8 mouse cellular contexts compared by ENCODE assay signal in the genomic region with DNA sequence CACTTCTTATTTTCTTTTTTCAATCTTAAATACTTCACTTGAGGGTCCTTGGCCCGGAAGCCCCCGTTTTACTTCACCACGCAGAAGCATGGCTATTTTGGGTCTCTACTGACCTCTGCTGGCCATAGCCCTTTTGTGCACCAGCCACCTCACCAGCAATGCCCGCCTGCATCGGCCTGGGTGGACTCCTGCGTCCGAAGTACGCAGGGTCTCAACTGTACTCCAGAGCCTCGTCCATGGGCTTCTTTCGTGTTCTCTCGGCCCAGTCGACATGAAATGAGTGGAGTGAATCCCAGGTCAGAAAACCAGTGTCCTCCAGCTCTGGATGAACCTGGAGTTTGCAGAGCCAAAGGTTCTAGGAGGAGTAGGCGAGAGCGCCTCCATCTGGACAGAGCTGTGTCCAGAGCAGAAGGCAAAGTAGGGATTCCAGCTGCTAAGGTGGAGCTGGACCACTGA. TPM values are rescaled to one million over a fixed set of nuclear protein-coding genes. Genes with fewer than 3 reads are reported as not detected.
DNase-seq lines count a peak whose midpoint lies in the region; ATAC-seq lines count a peak whose summit lies in the region.

No protein-coding gene starts in this region.

- intact Hi-C loops in left cerebral cortex, postnatal 10 days (cut with DNase I): loop anchor here (1.0 to 10.0 kb wide), 2 partner anchors 61 to 142 kb away; a partner anchor contains a TSS

- peak; percentile 50 for ATAC-seq in inflammation-experienced regulatory T-cells, adult 6 months
- ATAC-seq in megakaryocyte progenitor cell, adult 5-6 weeks (replicated peaks; ENCODE audit: poor library complexity): peak; percentile 97

- DNase-seq in adrenal gland, adult (ENCODE audit: inconsistent age in 2 of 2, low spot score in 1 of 2): peak; percentile 85 to 95
- DNase-seq in embryo, embryonic 10.5 days (ENCODE audit: low spot score): peak; percentile 91
- DNase-seq in gastrocnemius, postnatal 25 days: peak; percentile 48
- DNase-seq in left cerebral cortex, postnatal 10 days (ENCODE audit: extremely low spot score in 1 of 2, low spot score in 2 of 2): peak; percentile 61 to 71
- DNase-seq in right cerebral cortex, postnatal 10 days (ENCODE audit: low spot score in 2 of 2): peak; percentile 64 to 80
- peak; percentile 75 for DNase-seq in yolk sac, embryonic 10.5 days (ENCODE audit: low spot score)

RNA-seq across cellular contexts. Expression of a gene that starts 14.9 kb away (rescaled TPM):
- total RNA-seq in gastrocnemius, postnatal 25 days (2021): under 1 TPM; 0.32 to 0.33 TPM
- 10 to 100 TPM; 59.4 to 69.2 (median 67.4) TPM for polyA plus RNA-seq in inflammation-experienced regulatory T-cells, adult 6 months (2017; shearing (Covaris generic))
- 10 to 100 TPM; 88.4 to 93.5 TPM for total RNA-seq in left cerebral cortex, postnatal 10 days (2021)
- total RNA-seq in megakaryocyte progenitor cell, adult 5-6 weeks (2015): not detected in 2 replicates
- total RNA-seq in megakaryocyte progenitor cell, adult 5-6 weeks (2017): 0.20 and 2.9 TPM in 2 replicates

RNA-seq across cellular contexts. Expression of a gene that starts 22.1 kb away (rescaled TPM):
- total RNA-seq in gastrocnemius, postnatal 25 days (2021): 100 to 1,000 TPM in 1 of 2 experiments, 10 to 100 TPM in 1; 62.5 to 147 TPM
- polyA plus RNA-seq in inflammation-experienced regulatory T-cells, adult 6 months (2017; shearing (Covaris generic)): 1 to 10 TPM; 3.7 to 8.5 (median 5.6) TPM
- 10 to 100 TPM; 13.6 to 14.4 TPM for total RNA-seq in left cerebral cortex, postnatal 10 days (2021)
- total RNA-seq in megakaryocyte progenitor cell, adult 5-6 weeks (2015): 0.51 and 1.4 TPM in 2 replicates
- total RNA-seq in megakaryocyte progenitor cell, adult 5-6 weeks (2017): 1.3 and 1.8 TPM in 2 replicates

RNA-seq across cellular contexts. Expression of a gene that starts 57.8 kb away (rescaled TPM):
- 10 to 100 TPM; 18.0 to 19.1 TPM for total RNA-seq in gastrocnemius, postnatal 25 days (2021)
- 100 to 1,000 TPM; 119 to 128 (median 127) TPM for polyA plus RNA-seq in inflammation-experienced regulatory T-cells, adult 6 months (2017; shearing (Covaris generic))
- total RNA-seq in left cerebral cortex, postnatal 10 days (2021): 10 to 100 TPM; 52.5 to 54.1 TPM
- total RNA-seq in megakaryocyte progenitor cell, adult 5-6 weeks (2015): 127 and 129 TPM in 2 replicates
- 68.9 and 94.4 TPM in 2 replicates for total RNA-seq in megakaryocyte progenitor cell, adult 5-6 weeks (2017)

Comparison
In these comparisons a context has a peak if more than half of its experiments do, and no peak if none do; other contexts are left out.
1. Peak in every context shown above with its lines: DNase-seq and ATAC-seq.
2. RNA of a gene that starts 14.9 kb away (total RNA-seq): 88.4 to 93.5 TPM in left cerebral cortex, postnatal 10 days; 0.20 to 2.9 TPM in megakaryocyte progenitor cell, adult 5-6 weeks and 0.32 to 0.33 TPM in gastrocnemius, postnatal 25 days; every median in the first group is over 10 times any median in the second.
3. RNA of a gene that starts 22.1 kb away (total RNA-seq): 62.5 to 147 TPM in gastrocnemius, postnatal 25 days and 13.6 to 14.4 TPM in left cerebral cortex, postnatal 10 days; 0.51 to 1.8 TPM in megakaryocyte progenitor cell, adult 5-6 weeks; every median in the first group is over 4 times any median in the second.